21 mouse cellular contexts compared by ENCODE assay signal in genomic region chr13:101799318-101799717, GRCm38 (mm10).
"Had no signal": no experiment of that assay in that cellular context is flagged by ENCODE, and none has a peak within 500 bp of the region (broad histone marks: within the 10 kb centered on the region; RNA-seq: fewer than 3 reads in every experiment).

No protein-coding gene starts in this region.

- DNase-seq: cerebellum, adult 8-10 months; cerebellum, adult 9-10 months; cerebellum, adult 9-11 months; cerebellum, postnatal 10 days; cerebellum, postnatal 14 days; cerebellum, postnatal 25 days; cerebellum, postnatal 36 days; embryo, embryonic 11 days; forebrain, postnatal 0 days; gastrocnemius, adult 2 months; gastrocnemius, postnatal 10 days; gastrocnemius, postnatal 14 days; gastrocnemius, postnatal 25 days; gastrocnemius, postnatal 36 days; heart, adult 11 months; heart, adult 18-20 months; heart, adult 2 months had no signal

- ATAC-seq: forebrain, embryonic 13.5 days; forebrain, embryonic 14.5 days; forebrain, embryonic 15.5 days; forebrain, embryonic 16.5 days; forebrain, postnatal 0 days had no signal
